Mouse (Mus musculus) right cerebral cortex, postnatal 10 days (tissue): Measurements from ENCODE around the gene Scgb1a1.

ENCODE experiments used
- DNase-seq, 2 experiments: peaks; one replicate each; pipeline ENCODE4 v3.0.0; 2021; ENCODE audit warnings: low spot score in 2 of 2

The Scgb1a1 gene

GRCm38 (mm10) chr19:9043123-9043522 is 44.6 kb downstream of the Scgb1a1 start:
- DNase-seq: no peak

GRCm38 (mm10) chr19:9041074-9041473 is 46.7 kb downstream of the Scgb1a1 start:
- DNase-seq: no peak

GRCm38 (mm10) chr19:9040649-9041048 is 47.1 kb downstream of the Scgb1a1 start:
- DNase-seq: no peak

- DNase-seq: no peak
These were observed 47.8 kb downstream of the Scgb1a1 start for GRCm38 (mm10) chr19:9039928-9040327.

- DNase-seq: no peak
These were observed 48.5 kb downstream of the Scgb1a1 start for GRCm38 (mm10) chr19:9039266-9039665.

- no peak for DNase-seq
These were observed 49.6 kb downstream of the Scgb1a1 start for GRCm38 (mm10) chr19:9038136-9038535.

GRCm38 (mm10) chr19:9035101-9035500 is 52.7 kb downstream of the Scgb1a1 start:
- DNase-seq: no peak

- DNase-seq: no peak
These were observed 53.3 kb downstream of the Scgb1a1 start for GRCm38 (mm10) chr19:9034480-9034879.
